Mouse (Mus musculus) embryonic facial prominence, embryonic 14.5 days (tissue): ENCODE results near the gene Ccdc186. TPM values are rescaled to one million over a fixed set of nuclear protein-coding genes. Genes with fewer than 3 reads are reported as not detected.

Experiments
- ATAC-seq: fragments of 200-750 bp; cut with Nextera tagmentation; 2 replicates; pipeline ENCODE4 v1.8.0; 2017; ENCODE audit warnings: low read depth, moderate number of reproducible peaks, moderate TSS enrichment
- DNase-seq: peaks from one replicate; pipeline ENCODE4 v3.0.0-alpha.2; 2015; ENCODE audit warnings: low spot score
- H3K27ac ChIP-seq: fragments of 300-500 bp; sonication (generic); replicated peaks from 2 replicates; pipeline ENCODE4 v1.5.1; 2014; ENCODE audit warnings: low read depth, mild to moderate bottlenecking, low read length, moderate library complexity
- H3K27me3 ChIP-seq: fragments of 300-500 bp; sonication (generic); replicated peaks from 2 replicates; pipeline ENCODE4 v1.6.1; 2014; ENCODE audit warnings: low read length; ENCODE audit not compliant: control insufficient read depth, insufficient read depth
- H3K36me3 ChIP-seq: fragments of 300-500 bp; sonication (generic); 2 replicates; pipeline ENCODE4 v1.6.1; 2014; ENCODE audit warnings: low read length, mixed read lengths; ENCODE audit not compliant: control insufficient read depth, insufficient read depth
- H3K4me1 ChIP-seq: fragments of 300-500 bp; sonication (generic); 2 replicates; pipeline ENCODE4 v1.6.1; 2014; ENCODE audit warnings: antibody characterized with exemption, low read length; ENCODE audit not compliant: control insufficient read depth, insufficient read depth
- H3K4me2 ChIP-seq: fragments of 300-500 bp; sonication (generic); 2 replicates; pipeline ENCODE4 v1.6.1; 2014; ENCODE audit warnings: low read depth, mild to moderate bottlenecking, low read length, moderate library complexity, mixed read lengths
- H3K4me3 ChIP-seq: fragments of 300-500 bp; sonication (generic); 2 replicates; pipeline ENCODE4 v1.5.1; 2014; ENCODE audit warnings: low read depth, mild to moderate bottlenecking, low read length
- H3K9ac ChIP-seq: fragments of 300-500 bp; sonication (generic); 2 replicates; pipeline ENCODE4 v1.6.1; 2014; ENCODE audit warnings: low read depth, mild to moderate bottlenecking, low read length, moderate library complexity, mixed read lengths
- H3K9me3 ChIP-seq: fragments of 300-500 bp; sonication (generic); 2 replicates; pipeline ENCODE4 v1.6.1; 2016; ENCODE audit warnings: low read length; ENCODE audit not compliant: control insufficient read depth
- WGBS: fragments of 180-500 bp; shearing (Covaris S2); extraction: QIAGEN DNeasy Blood & Tissue Kit; methylation state at CpG from one replicate; pipeline ENCODE4 v1.1.7; 2014; 5-methylcytosine and 5-hydroxymethylcytosine counted together
- polyA plus RNA-seq: library from polyadenylated mRNA; unstranded; fragments of >200 nt; fragmentation: Nextera tagmentation; extraction: Ambion mirVana; gene quantifications from 2 replicates; pipeline ENCODE4 v1.2.1, GENCODE M21; 2014

The Ccdc186 gene
- polyA plus RNA-seq, 1 experiment from 2014 or later: 20.2 TPM

DNA sequence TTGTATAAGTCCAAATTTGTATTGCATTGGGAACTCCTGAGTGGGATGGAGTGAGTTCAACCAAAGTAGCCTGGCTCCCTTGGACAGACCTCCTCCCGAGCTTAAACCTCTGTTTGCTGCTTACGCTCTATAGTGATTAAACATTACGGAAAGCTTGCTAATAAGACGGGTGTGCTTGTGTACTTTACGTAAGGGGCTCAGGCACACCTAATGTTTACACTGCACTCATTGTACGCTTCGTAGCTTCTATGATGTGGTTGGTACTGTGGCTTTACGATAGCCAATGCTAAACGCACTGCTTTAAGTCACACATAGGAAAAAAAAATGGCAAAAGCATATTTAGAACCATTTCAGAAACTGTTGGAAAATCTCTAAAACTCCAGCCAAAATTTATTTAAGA, 7.3 kb upstream of the Ccdc186 start:
- 85% methylated on average over 9 of the region's 9 CpGs for WGBS

DNA sequence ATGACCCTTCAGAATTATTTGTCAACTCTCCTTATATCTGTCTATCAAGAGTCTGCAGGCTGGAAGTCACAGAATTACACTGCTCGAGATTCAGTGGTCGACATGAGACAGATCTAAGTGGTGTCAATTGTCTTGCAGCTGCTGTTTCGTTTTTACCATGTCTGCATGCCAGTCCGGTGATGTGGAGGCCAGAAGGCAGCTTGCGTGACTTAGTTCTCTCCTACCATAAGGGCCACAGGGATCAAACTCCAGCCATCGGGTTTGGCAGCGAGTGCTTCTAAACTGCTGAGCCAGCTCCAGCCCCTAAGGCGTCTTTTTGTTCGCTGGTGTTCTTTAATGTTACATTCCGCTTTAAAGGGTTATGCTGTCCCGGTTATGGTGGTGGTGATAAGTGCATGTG, 6.3 kb upstream of the Ccdc186 start:
- H3K27ac ChIP-seq: no peak overlapping the region
- H3K4me2 ChIP-seq: no peak overlapping the region
- H3K4me1 ChIP-seq: no peaks in the 10 kb centered on the region
- H3K9me3 ChIP-seq: no peaks in the 10 kb centered on the region
- H3K27me3 ChIP-seq: no peaks in the 10 kb centered on the region
- 68% methylated on average over 11 of the region's 11 CpGs for WGBS
- DNase-seq: peak; percentile 72
- H3K4me3 ChIP-seq: no peak overlapping the region
- H3K36me3 ChIP-seq: no peaks in the 10 kb centered on the region
- no peak overlapping the region for H3K9ac ChIP-seq
- peak; percentile 65 for ATAC-seq

More for the DNA sequence above, 7.3 kb upstream of the Ccdc186 start:
- no peaks in the 10 kb centered on the region for H3K4me1 ChIP-seq
- H3K9ac ChIP-seq: no peak overlapping the region
- H3K27ac ChIP-seq: no peak overlapping the region
- no peak overlapping the region for H3K4me3 ChIP-seq
- H3K9me3 ChIP-seq: no peaks in the 10 kb centered on the region
- no peak for DNase-seq
- H3K4me2 ChIP-seq: no peak overlapping the region
- no peaks in the 10 kb centered on the region for H3K36me3 ChIP-seq
- ATAC-seq: no peak
- no peaks in the 10 kb centered on the region for H3K27me3 ChIP-seq

DNA sequence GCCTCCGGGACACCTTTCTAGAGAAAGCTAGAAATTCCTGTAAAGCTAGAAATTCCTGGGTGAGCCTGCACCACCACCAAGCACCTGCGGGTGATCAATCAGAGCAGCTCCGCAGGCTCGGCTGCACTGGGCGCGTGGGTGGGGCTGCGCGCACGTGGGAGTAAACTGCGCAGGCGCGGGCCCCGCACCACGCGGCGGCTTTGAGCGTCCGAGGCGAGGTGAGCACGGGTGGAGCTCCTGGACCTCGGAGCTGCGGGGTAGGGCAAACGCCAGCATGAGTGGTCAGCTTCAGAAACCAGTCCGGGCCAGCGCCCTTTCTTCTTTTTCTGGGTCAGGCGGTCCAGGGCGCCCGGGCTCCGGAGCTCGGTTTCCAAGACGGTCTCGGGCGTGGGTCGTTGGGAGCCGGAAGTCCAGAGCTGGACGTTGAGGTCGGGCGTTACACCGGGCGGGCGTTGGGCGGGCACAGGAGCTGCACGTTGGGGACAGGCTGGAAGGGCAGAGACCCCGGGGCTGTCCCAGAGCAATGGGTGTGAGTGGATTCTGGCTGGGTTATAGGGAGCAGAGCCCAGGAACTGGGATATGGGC, 4.1 kb upstream of the Ccdc186 start, which contains the start of gene Tdrd1:
Gene Tdrd1 (plus strand): TSS at position 163 of the 585 bp plus-strand sequence.
- ATAC-seq (no peak), DNase-seq (peak; percentile 36)
- Histone ChIP-seq H3K27ac (no peak within 1 kb of the TSS), H3K27me3 (no peaks in the 10 kb centered on the region), H3K9ac (no peak within 1 kb of the TSS), H3K4me1 (0 out of 2 replicates have a peak, but pooled peaks cover under 1% of the 10 kb centered on the region), H3K4me3 (peak within 1 kb of the TSS; percentile 11), H3K4me2 (peak within 1 kb of the TSS; percentile 35), H3K36me3 (no peaks in the 10 kb centered on the region), H3K9me3 (no peaks in the 10 kb centered on the region)
- 70% methylated on average over 28 of the region's 44 CpGs for WGBS

DNA sequence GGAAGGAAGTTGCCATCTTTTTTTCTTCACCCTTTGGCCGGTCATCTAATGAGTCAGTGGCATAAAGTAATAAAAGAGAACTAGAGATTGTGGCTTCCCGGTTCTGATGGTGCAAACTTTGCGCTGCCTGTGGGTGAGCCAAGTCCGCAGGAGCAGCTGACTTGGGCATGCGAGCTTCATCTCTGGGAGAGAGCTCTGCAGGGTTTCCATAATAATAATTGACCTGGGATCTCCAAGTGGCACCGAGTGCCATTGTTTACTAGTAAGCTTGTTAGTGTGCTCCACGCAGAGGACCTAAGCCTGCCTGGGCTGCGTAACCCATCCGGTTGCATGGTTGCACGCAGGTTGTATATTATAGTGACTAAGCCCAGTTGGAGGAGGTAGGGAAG, 452 bp upstream of the Ccdc186 start:
- Histone ChIP-seq H3K27me3 (no peaks in the 10 kb centered on the region), H3K36me3 (no peaks in the 10 kb centered on the region), H3K4me3 (peak overlapping the region; percentile 97), H3K9ac (peak overlapping the region; percentile 56), H3K4me1 (peaks cover 34% of the 10 kb centered on the region), H3K27ac (no peak overlapping the region; the same call in 1 of the 2 replicates), H3K9me3 (no peaks in the 10 kb centered on the region), H3K4me2 (peak overlapping the region; percentile 79)
- 19% methylated on average over 10 of the region's 10 CpGs for WGBS
- ATAC-seq (peak; percentile 21), DNase-seq (no peak)

DNA sequence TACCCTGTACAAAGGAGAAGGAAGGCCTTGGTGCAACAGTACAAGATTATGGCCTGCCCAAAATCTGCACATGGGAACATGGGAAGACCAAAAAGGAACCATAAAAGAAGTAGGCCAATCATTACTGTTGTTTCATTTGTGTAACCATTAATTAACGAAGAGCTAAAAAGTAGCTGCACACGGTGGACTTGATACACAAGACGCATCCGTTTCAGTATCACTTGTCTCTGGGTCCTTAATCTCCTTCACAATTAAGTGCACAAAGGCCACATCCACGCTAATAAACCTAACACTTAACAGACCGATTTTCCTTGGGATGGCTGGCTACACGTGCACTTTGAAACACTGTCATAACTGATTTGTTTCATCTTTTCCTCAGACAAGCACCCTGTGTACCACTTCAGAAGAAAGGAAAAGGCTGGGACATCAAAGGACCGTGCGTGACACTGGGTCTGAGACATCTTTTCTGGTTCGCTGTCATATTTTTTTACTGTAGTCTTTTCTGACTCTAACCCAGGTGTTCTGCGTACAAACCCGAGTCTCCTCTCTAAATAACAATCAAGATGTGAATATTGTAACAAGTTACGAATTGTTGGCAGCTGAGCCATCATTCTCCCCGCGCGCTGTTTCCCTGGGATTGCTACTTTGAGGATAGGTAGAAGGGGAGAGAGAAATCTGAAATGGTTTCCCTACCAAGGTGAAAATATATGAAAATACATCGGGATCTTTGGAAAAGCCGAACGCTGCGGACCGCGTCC, 771 bp downstream of the Ccdc186 start:
- H3K9ac ChIP-seq: peak overlapping the region; percentile 97
- H3K4me3 ChIP-seq: peak overlapping the region; percentile 97
- 7% methylated on average over 22 of the region's 22 CpGs for WGBS
- DNase-seq (no peak), ATAC-seq (no peak)
- no peaks in the 10 kb centered on the region for H3K9me3 ChIP-seq
- H3K4me1 ChIP-seq: peaks cover 43% of the 10 kb centered on the region
- no peaks in the 10 kb centered on the region for H3K36me3 ChIP-seq
- no peaks in the 10 kb centered on the region for H3K27me3 ChIP-seq
- peak overlapping the region; percentile 79 for H3K4me2 ChIP-seq
- peak overlapping the region; percentile 92 for H3K27ac ChIP-seq

DNA sequence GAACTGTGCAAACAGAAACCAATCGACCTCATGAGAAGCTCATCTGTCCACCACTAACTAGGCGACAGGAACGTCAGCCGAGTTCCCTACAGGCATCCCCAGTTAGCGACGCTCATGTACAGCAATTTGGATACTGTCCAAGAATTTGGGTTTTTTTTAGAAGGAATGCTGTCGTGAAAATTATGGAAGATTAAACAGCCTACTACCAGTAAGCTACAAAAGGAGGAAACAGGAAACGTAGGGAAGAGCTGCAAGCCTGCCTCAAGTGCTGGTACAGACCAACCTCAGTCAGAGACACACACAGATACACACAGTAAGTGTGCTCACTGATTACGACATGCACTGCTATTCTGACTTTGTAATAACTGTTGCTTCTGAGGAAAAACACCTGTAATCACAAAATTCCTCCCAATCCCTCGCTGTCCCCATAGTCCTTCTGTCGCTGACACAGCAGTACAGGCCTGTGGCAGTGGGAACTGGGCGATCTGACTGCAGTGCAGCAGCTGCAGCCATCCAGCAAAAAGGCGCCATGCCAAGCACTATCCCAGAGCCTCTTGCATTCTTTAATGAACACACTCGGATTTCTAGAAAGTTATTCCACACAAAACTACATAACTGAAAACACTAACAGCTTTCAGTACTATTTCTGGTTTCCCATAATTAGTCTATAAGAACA, 4.0 kb downstream of the Ccdc186 start:
- Histone ChIP-seq H3K27ac (peak overlapping the region; percentile 44), H3K9ac (no peak overlapping the region), H3K4me3 (no peak overlapping the region), H3K9me3 (no peaks in the 10 kb centered on the region), H3K4me2 (peak overlapping the region; percentile 35), H3K36me3 (peaks cover 10% of the 10 kb centered on the region), H3K4me1 (peaks cover 43% of the 10 kb centered on the region), H3K27me3 (no peaks in the 10 kb centered on the region)
- DNase-seq (peak; percentile 72), ATAC-seq (no peak)
- 29% methylated on average over 14 of the region's 14 CpGs for WGBS

DNA sequence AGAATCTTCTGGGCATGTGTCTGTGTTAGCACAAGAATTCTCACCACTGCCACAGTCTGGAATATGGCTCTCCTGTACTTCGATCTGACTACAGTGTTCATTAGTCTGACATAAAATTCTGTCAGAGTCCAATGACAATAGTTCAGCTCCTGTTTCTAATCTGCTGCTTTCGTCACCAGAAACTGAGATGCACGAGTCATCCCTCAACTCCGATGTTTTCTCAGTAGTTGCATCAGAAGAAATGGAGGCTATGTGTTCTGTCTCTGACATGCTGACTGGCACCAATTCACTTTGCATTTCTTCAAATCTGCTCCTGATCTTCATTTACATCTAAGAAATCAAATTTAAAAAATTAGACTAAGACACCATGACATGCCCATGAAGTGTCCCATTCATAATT, 8.6 kb downstream of the Ccdc186 start:
- ATAC-seq (no peak), DNase-seq (no peak)
- H3K4me2 ChIP-seq: no peak overlapping the region
- peaks cover 41% of the 10 kb centered on the region for H3K36me3 ChIP-seq
- peaks cover 19% of the 10 kb centered on the region for H3K4me1 ChIP-seq
- no peaks in the 10 kb centered on the region for H3K9me3 ChIP-seq
- H3K4me3 ChIP-seq: no peak overlapping the region
- no peaks in the 10 kb centered on the region for H3K27me3 ChIP-seq
- H3K27ac ChIP-seq: no peak overlapping the region
- 76% methylated on average over 4 of the region's 4 CpGs for WGBS
- H3K9ac ChIP-seq: no peak overlapping the region

DNA sequence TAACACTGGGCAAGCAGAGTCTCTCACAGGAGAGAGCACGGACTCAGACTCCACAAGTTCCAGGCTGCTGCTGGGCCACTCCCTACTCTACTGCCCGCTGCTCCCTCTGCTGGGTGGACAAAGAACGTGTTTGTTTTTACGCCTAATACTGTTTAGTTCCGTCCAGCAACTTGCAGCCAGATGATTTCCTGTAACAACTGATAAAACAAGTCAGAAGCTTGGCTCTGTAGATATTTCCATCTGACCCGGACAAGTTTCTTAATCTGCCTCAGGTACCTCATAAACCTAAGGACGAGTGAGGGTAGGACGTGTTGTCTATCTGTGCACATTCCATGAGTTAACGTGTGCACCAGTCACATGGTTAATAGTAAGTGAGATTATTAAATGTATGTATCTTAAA, 10.4 kb downstream of the Ccdc186 start:
- DNase-seq: peak; percentile 54
- 0 out of 2 replicates have a peak, but pooled peaks cover 1% of the 10 kb centered on the region for H3K4me1 ChIP-seq
- H3K36me3 ChIP-seq: peaks cover 59% of the 10 kb centered on the region
- no peak overlapping the region for H3K9ac ChIP-seq
- H3K9me3 ChIP-seq: no peaks in the 10 kb centered on the region
- WGBS: 43% methylated on average over 9 of the region's 9 CpGs
- no peaks in the 10 kb centered on the region for H3K27me3 ChIP-seq
- no peak overlapping the region for H3K27ac ChIP-seq
- no peak overlapping the region for H3K4me2 ChIP-seq
- peak; percentile 57; the same call in 1 of the 2 replicates for ATAC-seq
- no peak overlapping the region for H3K4me3 ChIP-seq
